Mouse (Mus musculus) urinary bladder, postnatal 14 days (tissue): Measurements from ENCODE around the gene Gm11146.

Experiments
- DNase-seq: peaks from one replicate; pipeline ENCODE4 v3.0.0; 2021; ENCODE audit warnings: low spot score

The Gm11146 gene

DNA sequence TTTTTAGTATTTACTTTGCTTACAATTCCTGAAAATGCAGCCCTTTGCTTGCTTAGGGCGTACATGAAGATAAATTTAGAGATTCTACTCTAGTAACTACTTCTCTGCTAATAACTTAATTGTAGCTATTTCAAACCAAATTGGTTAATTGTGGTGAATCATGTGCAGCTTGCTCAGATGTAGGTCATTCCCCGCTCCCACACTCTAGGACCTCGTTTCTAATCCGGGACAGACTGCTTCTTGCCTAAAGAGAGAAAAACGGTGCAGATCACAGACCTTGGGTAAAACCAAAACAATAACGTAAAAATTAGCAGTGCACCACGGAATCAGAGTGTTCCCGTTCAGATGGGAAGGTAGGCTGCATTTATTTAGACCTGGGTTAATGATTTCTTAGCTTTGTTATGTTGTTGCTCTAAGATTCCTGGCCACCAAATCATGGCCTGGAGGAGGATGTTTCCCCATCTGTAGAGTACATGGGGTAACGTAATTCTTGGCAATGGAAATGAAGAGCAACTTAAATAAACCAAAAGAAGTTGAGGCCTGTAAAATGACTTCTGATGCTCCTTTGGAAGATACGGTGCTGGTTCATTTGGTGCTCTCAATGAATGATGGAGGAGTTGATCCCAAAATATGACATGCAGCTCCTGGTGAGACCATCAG lies 45.3 kb downstream of the Gm11146 start:
- no peak for DNase-seq

GRCm38 (mm10) chr16:77551051-77551450 lies 50.8 kb downstream of the Gm11146 start:
- no peak for DNase-seq
